Mouse (Mus musculus): Measurements from ENCODE around the gene 4921517D22Rik. TPM values are rescaled to one million over a fixed set of nuclear protein-coding genes. Genes with fewer than 3 reads are reported as not detected.

The 4921517D22Rik gene
- polyA plus RNA-seq, 1 experiment from 2014 or later = not detected

DNA sequence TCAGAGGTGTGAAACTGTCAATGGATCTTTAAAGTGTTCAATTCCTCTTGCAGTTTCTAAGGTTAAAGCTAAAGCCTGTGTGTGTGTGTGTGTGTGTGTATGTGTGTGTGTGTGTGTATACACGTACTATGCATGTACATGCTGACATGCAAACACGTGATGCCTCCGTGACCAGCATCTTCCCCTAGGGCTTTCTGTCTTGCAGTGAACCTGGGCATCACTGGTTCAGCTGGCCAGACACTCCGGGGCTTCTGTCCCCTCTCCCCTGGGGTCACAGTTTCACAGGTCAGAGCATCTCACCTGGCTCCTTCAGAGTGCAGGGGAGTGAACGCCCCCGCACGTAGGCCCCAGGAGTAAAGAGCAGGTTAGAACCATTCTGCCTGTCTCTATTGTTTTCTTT is 20.3 kb downstream of the 4921517D22Rik start:
- Histone ChIP-seq H3K9me3 (replicated peaks) (no peaks in the 10 kb centered on the region), H3K4me2 (peak overlapping the region; percentile 87), H3K4me1 (peaks cover 78% of the 10 kb centered on the region), H3K9ac (peak overlapping the region; percentile 88), H3K27me3 (replicated peaks) (no peaks in the 10 kb centered on the region), H3K27ac (peak overlapping the region; percentile 65), H3K36me3 (peaks cover 31% of the 10 kb centered on the region), H3K4me3 (peak overlapping the region; percentile 82)
- ATAC-seq = no peak
- 74% methylated on average over 7 of the region's 7 CpGs for WGBS (ENCODE audit: insufficient replicate concordance)

- peak overlapping the region; percentile 46 for H3K4me2 ChIP-seq
- H3K9ac ChIP-seq = peak overlapping the region; percentile 48
- no peaks in the 10 kb centered on the region for H3K9me3 ChIP-seq (replicated peaks)
- H3K27me3 ChIP-seq (replicated peaks) = no peaks in the 10 kb centered on the region
- ATAC-seq = no peak
- H3K4me3 ChIP-seq = peak overlapping the region; percentile 16
- H3K36me3 ChIP-seq = peaks cover 35% of the 10 kb centered on the region
- 20% methylated on average over 6 of the region's 6 CpGs for WGBS (ENCODE audit: insufficient replicate concordance)
- peak overlapping the region; percentile 55 for H3K27ac ChIP-seq
- peaks cover 85% of the 10 kb centered on the region for H3K4me1 ChIP-seq
Observed at GRCm38 (mm10) chr13:59672248-59672647, 21.7 kb downstream of the 4921517D22Rik start.

GRCm38 (mm10) chr13:59671521-59671920 is 22.4 kb downstream of the 4921517D22Rik start:
- no peaks in the 10 kb centered on the region for H3K9me3 ChIP-seq (replicated peaks)
- WGBS (ENCODE audit: insufficient replicate concordance) = 43% methylated on average over 2 of the region's 2 CpGs
- no peak overlapping the region for H3K4me3 ChIP-seq
- H3K9ac ChIP-seq = no peak overlapping the region
- peaks cover 42% of the 10 kb centered on the region for H3K36me3 ChIP-seq
- no peak overlapping the region for H3K4me2 ChIP-seq
- H3K27ac ChIP-seq = peak overlapping the region; percentile 55; the same call in 1 of the 2 replicates
- no peak for ATAC-seq
- H3K27me3 ChIP-seq (replicated peaks) = no peaks in the 10 kb centered on the region
- H3K4me1 ChIP-seq = peaks cover 85% of the 10 kb centered on the region

GRCm38 (mm10) chr13:59669946-59670345 is 24.0 kb downstream of the 4921517D22Rik start:
- Histone ChIP-seq H3K4me1 (peaks cover 89% of the 10 kb centered on the region), H3K27ac (peak overlapping the region; percentile 92), H3K4me3 (no peak overlapping the region)

GRCm38 (mm10) chr13:59668501-59669093 is 25.3 kb downstream of the 4921517D22Rik start:
- peak; percentile 98 for ATAC-seq
- Histone ChIP-seq H3K9ac (peak overlapping the region; percentile 55), H3K27ac (peak overlapping the region; percentile 92), H3K9me3 (replicated peaks) (no peaks in the 10 kb centered on the region), H3K4me3 (peak overlapping the region; percentile 33), H3K27me3 (replicated peaks) (no peaks in the 10 kb centered on the region), H3K4me1 (peaks cover 78% of the 10 kb centered on the region), H3K4me2 (peak overlapping the region; percentile 66), H3K36me3 (peaks cover 70% of the 10 kb centered on the region)
- 6% methylated on average over 11 of the region's 11 CpGs for WGBS (ENCODE audit: insufficient replicate concordance)

More at GRCm38 (mm10) chr13:59669946-59670345, 24.0 kb downstream of the 4921517D22Rik start:
- H3K27me3 ChIP-seq (replicated peaks) = no peaks in the 10 kb centered on the region
- H3K4me2 ChIP-seq = 0 out of 2 replicates have a peak overlapping the region, but pooled peaks have one; percentile 66
- no peak for ATAC-seq
- H3K9me3 ChIP-seq (replicated peaks) = no peaks in the 10 kb centered on the region
- peaks cover 58% of the 10 kb centered on the region for H3K36me3 ChIP-seq
- 0 out of 2 replicates have a peak overlapping the region, but pooled peaks have one; percentile 55 for H3K9ac ChIP-seq
- 84% methylated on average over 10 of the region's 10 CpGs for WGBS (ENCODE audit: insufficient replicate concordance)

DNA sequence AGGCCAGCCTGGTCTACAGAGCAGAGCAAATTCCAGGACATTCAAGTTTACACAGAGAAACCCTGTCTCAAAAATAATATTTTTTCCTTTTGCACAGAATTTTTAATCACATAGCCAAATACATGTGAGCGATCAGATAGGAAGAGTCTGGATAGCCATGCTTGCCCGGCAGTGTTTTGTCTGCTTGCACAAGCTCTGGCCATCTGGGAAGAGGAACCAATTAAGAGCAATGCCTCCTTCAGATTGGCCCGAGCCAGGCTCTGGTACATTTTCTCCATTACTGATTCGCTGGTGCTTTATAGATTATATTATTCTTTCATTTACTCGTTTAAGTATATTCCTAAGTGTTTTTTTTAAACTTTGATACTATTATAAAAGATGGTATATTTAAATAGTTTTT is 26.1 kb downstream of the 4921517D22Rik start:
- ATAC-seq = no peak
- Histone ChIP-seq H3K36me3 (peaks cover 74% of the 10 kb centered on the region), H3K9ac (no peak overlapping the region), H3K4me2 (no peak overlapping the region; the same call in 1 of the 2 replicates), H3K4me3 (no peak overlapping the region), H3K9me3 (replicated peaks) (no peaks in the 10 kb centered on the region), H3K27ac (peak overlapping the region; percentile 52; the same call in 1 of the 2 replicates), H3K4me1 (peaks cover 72% of the 10 kb centered on the region), H3K27me3 (replicated peaks) (no peaks in the 10 kb centered on the region)
- WGBS (ENCODE audit: insufficient replicate concordance) = 70% methylated on average over 5 of the region's 5 CpGs

GRCm38 (mm10) chr13:59663939-59664712 is 29.8 kb downstream of the 4921517D22Rik start:
- no peaks in the 10 kb centered on the region for H3K9me3 ChIP-seq (replicated peaks)
- no peak overlapping the region for H3K27ac ChIP-seq
- no peak overlapping the region for H3K4me3 ChIP-seq
- H3K36me3 ChIP-seq = peaks cover 85% of the 10 kb centered on the region
- H3K4me1 ChIP-seq = peaks cover 50% of the 10 kb centered on the region
- no peak overlapping the region for H3K4me2 ChIP-seq
- ATAC-seq = no peak
- H3K9ac ChIP-seq = no peak overlapping the region
- 93% methylated on average over 19 of the region's 19 CpGs for WGBS (ENCODE audit: insufficient replicate concordance)
- H3K27me3 ChIP-seq (replicated peaks) = no peaks in the 10 kb centered on the region

DNA sequence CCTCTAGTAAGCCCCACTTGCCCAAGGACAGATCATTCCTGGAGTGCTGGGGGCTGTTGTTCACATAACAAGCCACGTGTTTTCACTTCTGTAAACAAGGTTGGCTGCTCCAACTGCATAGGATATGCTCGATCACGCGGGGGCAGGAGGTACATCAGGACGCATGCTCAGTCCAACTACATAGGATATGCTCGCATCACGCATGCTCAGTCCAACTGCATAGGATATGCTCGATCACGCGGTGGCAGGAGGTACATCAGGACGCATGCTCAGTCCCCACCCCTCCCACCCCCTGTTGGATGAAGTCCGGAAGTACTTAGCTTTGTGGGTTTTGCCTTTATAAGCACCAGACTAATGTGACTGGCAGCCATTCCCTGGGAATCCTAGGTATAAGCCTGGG is 31.9 kb downstream of the 4921517D22Rik start:
- no peaks in the 10 kb centered on the region for H3K27me3 ChIP-seq (replicated peaks)
- ATAC-seq = no peak
- no peak overlapping the region for H3K27ac ChIP-seq
- H3K36me3 ChIP-seq = peaks cover 98% of the 10 kb centered on the region
- no peak overlapping the region for H3K9ac ChIP-seq
- H3K4me2 ChIP-seq = no peak overlapping the region
- H3K9me3 ChIP-seq (replicated peaks) = no peaks in the 10 kb centered on the region
- no peak overlapping the region for H3K4me3 ChIP-seq
- WGBS (ENCODE audit: insufficient replicate concordance) = 88% methylated on average over 12 of the region's 12 CpGs
- peaks cover 32% of the 10 kb centered on the region for H3K4me1 ChIP-seq

GRCm38 (mm10) chr13:59661387-59661786 is 32.5 kb downstream of the 4921517D22Rik start:
- no peak overlapping the region for H3K27ac ChIP-seq
- peaks cover 32% of the 10 kb centered on the region for H3K4me1 ChIP-seq
- 87% methylated on average over 8 of the region's 8 CpGs for WGBS (ENCODE audit: insufficient replicate concordance)
- no peak overlapping the region for H3K4me2 ChIP-seq
- peaks cover 98% of the 10 kb centered on the region for H3K36me3 ChIP-seq
- no peak for ATAC-seq
- H3K27me3 ChIP-seq (replicated peaks) = no peaks in the 10 kb centered on the region
- H3K9ac ChIP-seq = no peak overlapping the region
- no peaks in the 10 kb centered on the region for H3K9me3 ChIP-seq (replicated peaks)
- no peak overlapping the region for H3K4me3 ChIP-seq

DNA sequence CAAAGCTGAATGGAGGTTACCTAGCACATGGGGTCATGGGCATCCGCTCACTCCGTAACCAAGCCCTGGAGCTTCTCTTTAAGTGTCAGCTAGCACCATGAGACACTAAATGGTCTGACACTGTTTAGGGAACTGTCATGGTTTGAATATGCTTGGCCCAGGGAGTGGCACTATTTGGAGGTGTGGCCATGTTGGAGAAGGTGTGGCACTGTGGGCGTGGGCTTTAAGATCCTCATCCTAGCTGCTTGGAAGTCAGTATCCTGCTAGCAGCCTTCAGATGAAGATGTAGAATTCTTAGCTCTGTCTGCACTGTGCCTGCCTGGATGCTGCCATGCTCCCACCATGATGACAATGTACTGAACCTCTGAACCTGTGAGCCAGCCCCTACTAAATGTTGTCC is 33.5 kb downstream of the 4921517D22Rik start:
- WGBS (ENCODE audit: insufficient replicate concordance) = 84% methylated on average over 3 of the region's 3 CpGs
- no peak overlapping the region for H3K27ac ChIP-seq
- H3K4me3 ChIP-seq = no peak overlapping the region
- no peaks in the 10 kb centered on the region for H3K27me3 ChIP-seq (replicated peaks)
- H3K9ac ChIP-seq = no peak overlapping the region
- H3K36me3 ChIP-seq = peaks cover 98% of the 10 kb centered on the region
- H3K4me2 ChIP-seq = no peak overlapping the region
- H3K9me3 ChIP-seq (replicated peaks) = no peaks in the 10 kb centered on the region
- ATAC-seq = no peak
- H3K4me1 ChIP-seq = peaks cover 33% of the 10 kb centered on the region

DNA sequence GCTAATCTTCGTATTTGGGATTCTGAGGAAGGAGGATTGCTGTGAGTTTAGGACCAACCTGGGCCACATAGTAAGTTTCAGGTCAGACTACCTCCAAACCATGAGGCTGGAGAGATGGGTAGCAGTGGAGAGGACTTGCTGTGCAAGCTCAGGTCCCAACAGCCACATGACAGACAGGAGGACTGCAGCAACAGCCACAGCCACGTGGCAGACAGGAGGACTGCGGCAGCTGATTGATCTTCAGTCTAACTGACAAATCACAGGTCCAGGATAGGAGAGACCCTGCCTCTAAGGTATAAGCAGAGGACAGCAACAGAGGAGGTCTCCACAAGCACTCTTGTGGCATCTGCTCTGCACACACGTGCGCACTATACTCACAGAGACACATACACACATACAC is 36.1 kb downstream of the 4921517D22Rik start:
- H3K9ac ChIP-seq = no peak overlapping the region
- no peak overlapping the region for H3K4me3 ChIP-seq
- H3K9me3 ChIP-seq (replicated peaks) = no peaks in the 10 kb centered on the region
- 72% methylated on average over 5 of the region's 5 CpGs for WGBS (ENCODE audit: insufficient replicate concordance)
- H3K4me1 ChIP-seq = peaks cover 36% of the 10 kb centered on the region
- no peak overlapping the region for H3K27ac ChIP-seq
- ATAC-seq = no peak
- no peak overlapping the region for H3K4me2 ChIP-seq
- no peaks in the 10 kb centered on the region for H3K27me3 ChIP-seq (replicated peaks)
- peaks cover 98% of the 10 kb centered on the region for H3K36me3 ChIP-seq

GRCm38 (mm10) chr13:59656975-59657388 is 36.9 kb downstream of the 4921517D22Rik start:
- H3K27ac ChIP-seq = peak overlapping the region; percentile 55
- peaks cover 98% of the 10 kb centered on the region for H3K36me3 ChIP-seq
- no peak for ATAC-seq
- no peaks in the 10 kb centered on the region for H3K9me3 ChIP-seq (replicated peaks)
- no peak overlapping the region for H3K9ac ChIP-seq
- WGBS (ENCODE audit: insufficient replicate concordance) = 77% methylated on average over 4 of the region's 4 CpGs
- H3K27me3 ChIP-seq (replicated peaks) = no peaks in the 10 kb centered on the region
- H3K4me2 ChIP-seq = no peak overlapping the region
- peaks cover 36% of the 10 kb centered on the region for H3K4me1 ChIP-seq
- H3K4me3 ChIP-seq = no peak overlapping the region
